ENCODE assay signal across 9 mouse cellular contexts in the genomic region with DNA sequence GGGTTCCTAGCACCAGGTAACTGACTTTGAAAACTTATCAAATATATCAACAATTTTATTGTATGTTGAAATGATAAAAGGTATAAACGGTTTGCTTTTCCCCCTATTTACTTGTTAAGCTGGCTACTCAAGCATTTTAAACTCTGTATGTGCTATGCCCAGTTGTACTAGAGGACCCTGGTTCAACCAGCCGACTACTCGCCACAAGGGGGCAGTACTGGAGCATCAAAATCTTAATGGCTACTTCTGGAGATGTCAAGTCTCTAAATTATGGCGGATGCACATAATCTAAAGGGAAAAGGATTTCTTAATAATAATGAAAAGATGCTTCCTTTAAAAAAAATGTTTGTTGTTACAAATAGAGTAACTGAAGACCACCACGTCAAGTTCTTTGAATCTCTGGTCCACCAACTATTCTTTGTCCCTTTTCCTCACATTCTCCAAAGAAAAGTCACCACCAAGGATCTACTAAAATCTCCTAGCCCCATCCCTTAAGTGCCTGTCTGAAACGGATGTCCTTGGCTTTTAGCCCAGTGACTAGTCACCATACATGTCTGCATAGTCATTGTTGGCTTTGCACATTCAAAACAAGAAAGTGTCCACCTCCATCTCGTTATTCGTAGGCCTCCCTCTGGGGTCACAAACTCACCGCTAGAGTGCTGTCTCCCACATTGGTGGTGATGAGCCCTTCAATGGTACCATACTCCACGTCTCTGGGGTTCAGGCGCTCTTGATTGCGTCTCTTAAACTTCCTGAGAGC. TPM values are rescaled to one million over a fixed set of nuclear protein-coding genes. Genes with fewer than 3 reads are reported as not detected.
DNase-seq lines count a peak whose midpoint lies in the region; ATAC-seq and TF ChIP-seq lines count a peak whose summit lies in the region.
"Had no signal": no experiment of that assay in that cellular context is flagged by ENCODE, and none has a peak within 500 bp of the region (broad histone marks: within the 10 kb centered on the region; RNA-seq: fewer than 3 reads in every experiment).

No protein-coding gene starts in this region.

- no peak overlapping the region for H3K27ac ChIP-seq in intestine, embryonic 16.5 days (ENCODE audit: low read length)
- no peak overlapping the region for H3K27ac ChIP-seq in midbrain, postnatal 0 days (ENCODE audit: low read depth, low read length)
- no peak overlapping the region for H3K27ac ChIP-seq in testis, adult 2 months (ENCODE audit: control insufficient read depth, insufficient read depth, low read depth, low read length)

- TF ChIP-seq POLR2A in testis, adult 2 months (IDR thresholded peaks at IDR 0.05; ENCODE audit: control insufficient read depth, low read depth, low read length): no peak

- TF ChIP-seq CTCF in midbrain, postnatal 0 days (IDR thresholded peaks at IDR 0.05): peak; percentile 81
- peak; percentile 29; the same call in 1 of the 2 replicates for TF ChIP-seq CTCF in testis, adult 2 months (IDR thresholded peaks at IDR 0.05; ENCODE audit: control insufficient read depth, insufficient read depth, insufficient replicate concordance, low read depth, low read length)

- H3K4me1 ChIP-seq in intestine, embryonic 16.5 days (ENCODE audit: control insufficient read depth, insufficient read depth, low read length): no peaks in the 10 kb centered on the region
- H3K4me1 ChIP-seq in midbrain, postnatal 0 days (ENCODE audit: insufficient read depth, low read length): no peaks in the 10 kb centered on the region
- no peaks in the 10 kb centered on the region for H3K4me1 ChIP-seq in testis, adult 2 months (ENCODE audit: control insufficient read depth, insufficient read depth, low read length)

- H3K9ac ChIP-seq in intestine, embryonic 16.5 days (ENCODE audit: low read depth, low read length): no peak overlapping the region
- H3K9ac ChIP-seq in midbrain, postnatal 0 days (replicated peaks; ENCODE audit: low read length, poor library complexity, severe bottlenecking): no peak overlapping the region

- DNase-seq in urinary bladder, adult 18-20 months (ENCODE audit: low spot score in 2 of 2): peak; percentile 61 to 74
- no peak for DNase-seq in urinary bladder, adult 2 months (ENCODE audit: low spot score)
- DNase-seq in cerebellum, postnatal 4 days (ENCODE audit: low spot score in 2 of 2): peak; percentile 68 to 85
- peak; percentile 71 to 76 for DNase-seq in gastrocnemius, adult 8-10 months (ENCODE audit: low spot score in 2 of 2)
- peak; percentile 89 for DNase-seq in left cerebral cortex, postnatal 14 days (ENCODE audit: low spot score in 2 of 2)
- DNase-seq in midbrain, postnatal 0 days (ENCODE audit: low spot score): peak; percentile 90

- no peak overlapping the region for H3K4me2 ChIP-seq in intestine, embryonic 16.5 days (ENCODE audit: low read depth, low read length)
- H3K4me2 ChIP-seq in midbrain, postnatal 0 days (ENCODE audit: low read depth, low read length, poor library complexity, severe bottlenecking): no peak overlapping the region

- H3K9me3 ChIP-seq in intestine, embryonic 16.5 days (ENCODE audit: control insufficient read depth, low read length): no peaks in the 10 kb centered on the region
- H3K9me3 ChIP-seq in midbrain, postnatal 0 days (ENCODE audit: low read length): no peaks in the 10 kb centered on the region

- no peak overlapping the region for H3K4me3 ChIP-seq in intestine, embryonic 16.5 days (ENCODE audit: low read length)
- H3K4me3 ChIP-seq in midbrain, postnatal 0 days (ENCODE audit: low read depth, low read length): no peak overlapping the region
- no peak overlapping the region for H3K4me3 ChIP-seq in testis, adult 2 months (ENCODE audit: control insufficient read depth, low read depth, low read length)

- H3K27me3 ChIP-seq in intestine, embryonic 16.5 days (replicated peaks; ENCODE audit: control insufficient read depth, insufficient read depth, low read length): no peaks in the 10 kb centered on the region
- H3K27me3 ChIP-seq in midbrain, postnatal 0 days (ENCODE audit: insufficient read depth, low read length): no peaks in the 10 kb centered on the region
- H3K27me3 ChIP-seq in testis, adult 2 months (ENCODE audit: control insufficient read depth, insufficient read depth, low read length): no peaks in the 10 kb centered on the region

- WGBS in intestine, embryonic 16.5 days: 63% methylated on average over 12 of the region's 12 CpGs
- WGBS in midbrain, postnatal 0 days: 63% methylated on average over 12 of the region's 12 CpGs

- H3K36me3 ChIP-seq in intestine, embryonic 16.5 days (ENCODE audit: control insufficient read depth, insufficient read depth, low read length): peaks cover 7% of the 10 kb centered on the region; the same call in 1 of the 2 replicates
- H3K36me3 ChIP-seq in midbrain, postnatal 0 days (ENCODE audit: insufficient read depth, low read length): peaks cover 3% of the 10 kb centered on the region; the same call in 1 of the 2 replicates
- no peaks in the 10 kb centered on the region for H3K36me3 ChIP-seq in testis, adult 2 months (ENCODE audit: control insufficient read depth, insufficient read depth, low read length)

- intact Hi-C loops in left cerebral cortex, postnatal 14 days (cut with DNase I): loop anchor here (2.0 to 5.0 kb wide), 2 partner anchors 90 to 192 kb away; a partner anchor contains a TSS

- peak; percentile 62; the same call in 1 of the 2 replicates for ATAC-seq in intestine, embryonic 16.5 days
- no peak for ATAC-seq in midbrain, postnatal 0 days (ENCODE audit: low FRiP score)

RNA-seq across cellular contexts. Expression of a gene that starts 7.2 kb away (rescaled TPM):
- not detected in 2 replicates for polyA plus RNA-seq in urinary bladder, adult 2 months (2012; rRNA removed)
- total RNA-seq in gastrocnemius, adult 8-10 months (2022): not detected
- 0.13 TPM in 1 of 2 replicates, not detected in the other for polyA plus RNA-seq in intestine, embryonic 16.5 days (2015; fragmentation: Nextera tagmentation; extraction: Ambion mirVana)
- not detected for total RNA-seq in left cerebral cortex, postnatal 14 days (2021)
- total RNA-seq in midbrain, postnatal 0 days (2014; rRNA removed): not detected in 2 replicates
- polyA plus RNA-seq in midbrain, postnatal 0 days (2015; fragmentation: Nextera tagmentation; extraction: Ambion mirVana): not detected in 2 replicates
- polyA plus RNA-seq in testis, adult 2 months (2012; rRNA removed): 0.15 TPM in 1 of 2 replicates, not detected in the other
- total RNA-seq: neutrophil, adult 5-6 weeks had no signal
